Mouse (Mus musculus): Measurements from ENCODE around the gene Krt87. TPM values are rescaled to one million over a fixed set of nuclear protein-coding genes. Genes with fewer than 3 reads are reported as not detected.

The Krt87 gene
- polyA plus RNA-seq, 1 experiment from 2014 or later: 0.06 TPM

- Histone ChIP-seq H3K4me1 (ENCODE audit: insufficient read depth, low read length) (peaks cover 5% of the 10 kb centered on the region), H3K36me3 (ENCODE audit: insufficient read depth, low read length) (no peaks in the 10 kb centered on the region), H3K9me3 (ENCODE audit: low read length) (no peaks in the 10 kb centered on the region), H3K4me3 (ENCODE audit: low read length) (no peak overlapping the region), H3K9ac (replicated peaks; ENCODE audit: low read length) (no peak overlapping the region), H3K4me2 (replicated peaks; ENCODE audit: low read depth, low read length) (no peak overlapping the region), H3K27me3 (ENCODE audit: insufficient read depth, low read length) (no peaks in the 10 kb centered on the region), H3K27ac (ENCODE audit: low read length) (no peak overlapping the region)
- WGBS: 58% methylated on average over 3 of the region's 3 CpGs
- no peak for ATAC-seq (ENCODE audit: low FRiP score, low TSS enrichment)
Observed at GRCm38 (mm10) chr15:101396921-101397320, 41.7 kb downstream of the Krt87 start.

GRCm38 (mm10) chr15:101396466-101396865 lies 42.1 kb downstream of the Krt87 start:
- Histone ChIP-seq H3K27ac (ENCODE audit: low read length) (no peak overlapping the region), H3K27me3 (ENCODE audit: insufficient read depth, low read length) (no peaks in the 10 kb centered on the region), H3K36me3 (ENCODE audit: insufficient read depth, low read length) (no peaks in the 10 kb centered on the region), H3K9ac (replicated peaks; ENCODE audit: low read length) (no peak overlapping the region), H3K9me3 (ENCODE audit: low read length) (no peaks in the 10 kb centered on the region), H3K4me3 (ENCODE audit: low read length) (no peak overlapping the region), H3K4me2 (replicated peaks; ENCODE audit: low read depth, low read length) (no peak overlapping the region), H3K4me1 (ENCODE audit: insufficient read depth, low read length) (peaks cover 4% of the 10 kb centered on the region; the same call in 1 of the 2 replicates)
- WGBS: 19% methylated on average over 7 of the region's 7 CpGs
- no peak for ATAC-seq (ENCODE audit: low FRiP score, low TSS enrichment)

DNA sequence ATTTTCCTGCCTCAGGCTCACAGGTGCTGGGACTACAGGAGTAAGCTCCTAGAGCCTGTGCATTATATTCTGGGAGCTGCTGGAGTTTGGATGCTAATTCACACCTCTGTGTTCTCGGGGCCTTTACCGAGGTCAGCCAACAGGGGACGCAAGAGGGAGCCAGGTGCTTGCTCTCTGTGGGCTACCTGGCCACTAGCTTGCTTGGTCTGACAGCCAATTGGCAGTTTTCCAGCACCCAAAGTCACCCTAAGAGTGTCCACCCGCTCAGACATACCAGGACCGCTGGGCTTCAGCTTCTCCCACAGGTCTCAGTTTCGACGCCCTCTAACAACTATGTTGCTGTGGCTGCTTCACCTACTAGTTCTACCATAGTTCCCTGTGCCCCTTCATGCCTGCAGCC lies 43.7 kb downstream of the Krt87 start:
- no peak for ATAC-seq (ENCODE audit: low FRiP score, low TSS enrichment)
- no peaks in the 10 kb centered on the region for H3K36me3 ChIP-seq (ENCODE audit: insufficient read depth, low read length)
- WGBS: 57% methylated on average over 7 of the region's 7 CpGs
- no peak overlapping the region for H3K27ac ChIP-seq (ENCODE audit: low read length)
- H3K4me2 ChIP-seq (replicated peaks; ENCODE audit: low read depth, low read length): no peak overlapping the region
- H3K27me3 ChIP-seq (ENCODE audit: insufficient read depth, low read length): no peaks in the 10 kb centered on the region
- no peak overlapping the region for H3K9ac ChIP-seq (replicated peaks; ENCODE audit: low read length)
- H3K9me3 ChIP-seq (ENCODE audit: low read length): no peaks in the 10 kb centered on the region
- peaks cover 4% of the 10 kb centered on the region; the same call in 1 of the 2 replicates for H3K4me1 ChIP-seq (ENCODE audit: insufficient read depth, low read length)
- no peak overlapping the region for H3K4me3 ChIP-seq (ENCODE audit: low read length)

DNA sequence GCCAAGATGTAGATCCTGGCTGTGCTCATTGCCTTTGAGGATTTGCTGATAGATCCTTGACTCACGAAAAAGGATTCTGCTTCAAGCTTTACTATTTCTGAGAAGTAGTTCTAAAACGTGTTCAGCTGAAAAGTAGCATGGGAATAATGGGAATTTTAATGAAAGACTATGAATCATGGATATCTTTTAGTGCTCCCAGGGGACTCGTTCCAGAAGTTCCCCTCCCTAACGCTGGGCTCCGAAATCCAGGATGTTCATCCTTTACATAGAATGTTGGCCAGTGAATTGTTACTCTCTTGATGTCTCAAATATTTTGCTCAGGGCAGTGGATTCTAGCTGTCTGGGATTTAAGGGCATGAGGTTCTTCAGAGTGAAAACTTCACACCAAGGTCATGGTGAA lies 46.4 kb downstream of the Krt87 start:
- no peak overlapping the region for H3K4me3 ChIP-seq (ENCODE audit: low read length)
- H3K27me3 ChIP-seq (ENCODE audit: insufficient read depth, low read length): no peaks in the 10 kb centered on the region
- WGBS: 58% methylated on average over 5 of the region's 5 CpGs

DNA sequence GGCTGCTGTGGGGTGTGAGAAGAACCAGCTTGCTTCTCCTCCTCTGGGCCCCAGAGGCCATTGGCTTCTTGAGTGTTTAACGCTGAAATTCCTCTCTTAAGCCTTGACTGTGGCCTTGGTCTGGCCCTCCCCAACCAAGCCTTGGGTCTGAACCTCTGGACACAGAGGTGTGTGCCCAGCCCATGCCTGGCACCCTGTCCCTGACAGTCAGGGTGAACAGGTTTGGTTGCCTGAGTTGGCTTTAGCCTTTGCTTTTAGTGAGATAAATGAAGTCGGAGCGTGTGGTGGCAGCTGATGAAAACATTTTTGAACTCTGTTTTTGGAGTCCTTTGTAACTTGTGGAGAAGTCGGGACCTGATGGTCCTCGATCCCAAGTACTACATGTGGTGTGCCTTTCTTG lies 48.4 kb downstream of the Krt87 start:
- 84% methylated on average over 5 of the region's 5 CpGs for WGBS
- H3K4me3 ChIP-seq (ENCODE audit: low read length): no peak overlapping the region
- no peak for ATAC-seq (ENCODE audit: low FRiP score, low TSS enrichment)

More for the DNA sequence above, 46.4 kb downstream of the Krt87 start:
- H3K9ac ChIP-seq (replicated peaks; ENCODE audit: low read length): no peak overlapping the region
- no peak overlapping the region for H3K27ac ChIP-seq (ENCODE audit: low read length)
- H3K4me1 ChIP-seq (ENCODE audit: insufficient read depth, low read length): peaks cover 4% of the 10 kb centered on the region; the same call in 1 of the 2 replicates
- no peak overlapping the region for H3K4me2 ChIP-seq (replicated peaks; ENCODE audit: low read depth, low read length)
- no peak for ATAC-seq (ENCODE audit: low FRiP score, low TSS enrichment)
- H3K9me3 ChIP-seq (ENCODE audit: low read length): no peaks in the 10 kb centered on the region
- H3K36me3 ChIP-seq (ENCODE audit: insufficient read depth, low read length): no peaks in the 10 kb centered on the region

GRCm38 (mm10) chr15:101388034-101388541 lies 50.5 kb downstream of the Krt87 start:
- no peaks in the 10 kb centered on the region for H3K4me1 ChIP-seq (ENCODE audit: insufficient read depth, low read length)
- H3K9ac ChIP-seq (replicated peaks; ENCODE audit: low read length): no peak overlapping the region
- H3K4me2 ChIP-seq (replicated peaks; ENCODE audit: low read depth, low read length): no peak overlapping the region
- no peak overlapping the region for H3K4me3 ChIP-seq (ENCODE audit: low read length)
- no peak overlapping the region for H3K27ac ChIP-seq (ENCODE audit: low read length)
- no peaks in the 10 kb centered on the region for H3K27me3 ChIP-seq (ENCODE audit: insufficient read depth, low read length)
- WGBS: 49% methylated on average over 5 of the region's 5 CpGs
- H3K36me3 ChIP-seq (ENCODE audit: insufficient read depth, low read length): no peaks in the 10 kb centered on the region
- 0 out of 2 replicates have a peak, but pooled peaks have one; percentile 8 for ATAC-seq (ENCODE audit: low FRiP score, low TSS enrichment)
- H3K9me3 ChIP-seq (ENCODE audit: low read length): no peaks in the 10 kb centered on the region

More for the DNA sequence above, 48.4 kb downstream of the Krt87 start:
- Histone ChIP-seq H3K36me3 (ENCODE audit: insufficient read depth, low read length) (no peaks in the 10 kb centered on the region), H3K27ac (ENCODE audit: low read length) (no peak overlapping the region), H3K9ac (replicated peaks; ENCODE audit: low read length) (no peak overlapping the region), H3K9me3 (ENCODE audit: low read length) (no peaks in the 10 kb centered on the region), H3K27me3 (ENCODE audit: insufficient read depth, low read length) (no peaks in the 10 kb centered on the region), H3K4me1 (ENCODE audit: insufficient read depth, low read length) (no peaks in the 10 kb centered on the region), H3K4me2 (replicated peaks; ENCODE audit: low read depth, low read length) (no peak overlapping the region)

GRCm38 (mm10) chr15:101387176-101387575 lies 51.4 kb downstream of the Krt87 start:
- H3K4me2 ChIP-seq (replicated peaks; ENCODE audit: low read depth, low read length): no peak overlapping the region
- H3K27ac ChIP-seq (ENCODE audit: low read length): no peak overlapping the region
- no peaks in the 10 kb centered on the region for H3K36me3 ChIP-seq (ENCODE audit: insufficient read depth, low read length)
- no peaks in the 10 kb centered on the region for H3K27me3 ChIP-seq (ENCODE audit: insufficient read depth, low read length)
- H3K4me3 ChIP-seq (ENCODE audit: low read length): no peak overlapping the region
- ATAC-seq (ENCODE audit: low FRiP score, low TSS enrichment): no peak
- H3K9ac ChIP-seq (replicated peaks; ENCODE audit: low read length): no peak overlapping the region
- H3K4me1 ChIP-seq (ENCODE audit: insufficient read depth, low read length): no peaks in the 10 kb centered on the region
- WGBS: 67% methylated on average over 3 of the region's 3 CpGs
- H3K9me3 ChIP-seq (ENCODE audit: low read length): no peaks in the 10 kb centered on the region

GRCm38 (mm10) chr15:101385064-101385463 lies 53.5 kb downstream of the Krt87 start:
- 87% methylated on average over 6 of the region's 6 CpGs for WGBS
- Histone ChIP-seq H3K27ac (ENCODE audit: low read length) (no peak overlapping the region), H3K4me3 (ENCODE audit: low read length) (no peak overlapping the region), H3K4me1 (ENCODE audit: insufficient read depth, low read length) (no peaks in the 10 kb centered on the region), H3K9ac (replicated peaks; ENCODE audit: low read length) (no peak overlapping the region), H3K36me3 (ENCODE audit: insufficient read depth, low read length) (no peaks in the 10 kb centered on the region), H3K4me2 (replicated peaks; ENCODE audit: low read depth, low read length) (no peak overlapping the region), H3K27me3 (ENCODE audit: insufficient read depth, low read length) (no peaks in the 10 kb centered on the region), H3K9me3 (ENCODE audit: low read length) (no peaks in the 10 kb centered on the region)
- no peak for ATAC-seq (ENCODE audit: low FRiP score, low TSS enrichment)

- Histone ChIP-seq H3K27me3 (ENCODE audit: insufficient read depth, low read length) (no peaks in the 10 kb centered on the region), H3K4me2 (replicated peaks; ENCODE audit: low read depth, low read length) (no peak overlapping the region), H3K9me3 (ENCODE audit: low read length) (no peaks in the 10 kb centered on the region), H3K9ac (replicated peaks; ENCODE audit: low read length) (no peak overlapping the region), H3K27ac (ENCODE audit: low read length) (no peak overlapping the region), H3K4me3 (ENCODE audit: low read length) (no peak overlapping the region), H3K36me3 (ENCODE audit: insufficient read depth, low read length) (no peaks in the 10 kb centered on the region), H3K4me1 (ENCODE audit: insufficient read depth, low read length) (no peaks in the 10 kb centered on the region)
- WGBS: 67% methylated on average over 7 of the region's 7 CpGs
- no peak for ATAC-seq (ENCODE audit: low FRiP score, low TSS enrichment)
Observed at GRCm38 (mm10) chr15:101384610-101385009, 54.0 kb downstream of the Krt87 start.

- Histone ChIP-seq H3K4me1 (ENCODE audit: insufficient read depth, low read length) (no peaks in the 10 kb centered on the region), H3K27ac (ENCODE audit: low read length) (no peak overlapping the region), H3K9me3 (ENCODE audit: low read length) (no peaks in the 10 kb centered on the region), H3K4me3 (ENCODE audit: low read length) (no peak overlapping the region), H3K36me3 (ENCODE audit: insufficient read depth, low read length) (no peaks in the 10 kb centered on the region), H3K27me3 (ENCODE audit: insufficient read depth, low read length) (no peaks in the 10 kb centered on the region), H3K4me2 (replicated peaks; ENCODE audit: low read depth, low read length) (no peak overlapping the region), H3K9ac (replicated peaks; ENCODE audit: low read length) (no peak overlapping the region)
- WGBS: 84% methylated on average over 11 of the region's 11 CpGs
- ATAC-seq (ENCODE audit: low FRiP score, low TSS enrichment): no peak
Observed at GRCm38 (mm10) chr15:101382811-101383210, 55.8 kb downstream of the Krt87 start.
